Mouse (Mus musculus) testis, adult 2 months (tissue): ENCODE measurements around the gene Cep41.

Experiments
- CTCF ChIP-seq: fragments of 200-500 bp; IDR thresholded peaks from 2 replicates; pipeline ENCODE4 v1.5.1; 2012; ENCODE audit warnings: low read depth, mild to moderate bottlenecking, inconsistent platforms, low read length, moderate library complexity; ENCODE audit not compliant: control insufficient read depth, insufficient read depth, insufficient replicate concordance
- POLR2A ChIP-seq: fragments of 200-500 bp; IDR thresholded peaks from 2 replicates; pipeline ENCODE4 v1.6.1; 2012; ENCODE audit warnings: low read depth, mild to moderate bottlenecking, inconsistent platforms, low read length, moderate library complexity; ENCODE audit not compliant: control insufficient read depth

GRCm38 (mm10) chr6:30687198-30687597, 6.4 kb downstream of the Cep41 start:
- TF ChIP-seq CTCF (no peak), POLR2A (no peak)
